Mouse (Mus musculus) cerebellum, postnatal 25 days (tissue): ENCODE data around the gene Ttll9.

Experiments used
- DNase-seq, 2 experiments: peaks; one replicate each; pipeline ENCODE4 v3.0.0; 2021; ENCODE audit warnings: mixed read lengths in 2 of 2

The Ttll9 gene

GRCm38 (mm10) chr2:153052700-153053351 lies 90.5 kb downstream of the Ttll9 start:
- DNase-seq = peak; percentile 65 to 77

- DNase-seq = peak in 1 of 2 experiments; percentile 50
These were observed 91.6 kb downstream of the Ttll9 start for GRCm38 (mm10) chr2:153053896-153054295.

- peak in 1 of 2 experiments; percentile 39 for DNase-seq
These were observed 93.1 kb downstream of the Ttll9 start for GRCm38 (mm10) chr2:153055270-153055920.
